Mouse (Mus musculus): ENCODE data around the gene Kif14. TPM values are rescaled to one million over a fixed set of nuclear protein-coding genes. Genes with fewer than 3 reads are reported as not detected.
"Not testable (repeated sequence)": the region's sequence is repeated elsewhere in the genome, so short reads cannot be mapped to it uniquely, and the experiment has no call there.

The Kif14 gene
- polyA plus RNA-seq, 1 experiment: 0.13 TPM

DNA sequence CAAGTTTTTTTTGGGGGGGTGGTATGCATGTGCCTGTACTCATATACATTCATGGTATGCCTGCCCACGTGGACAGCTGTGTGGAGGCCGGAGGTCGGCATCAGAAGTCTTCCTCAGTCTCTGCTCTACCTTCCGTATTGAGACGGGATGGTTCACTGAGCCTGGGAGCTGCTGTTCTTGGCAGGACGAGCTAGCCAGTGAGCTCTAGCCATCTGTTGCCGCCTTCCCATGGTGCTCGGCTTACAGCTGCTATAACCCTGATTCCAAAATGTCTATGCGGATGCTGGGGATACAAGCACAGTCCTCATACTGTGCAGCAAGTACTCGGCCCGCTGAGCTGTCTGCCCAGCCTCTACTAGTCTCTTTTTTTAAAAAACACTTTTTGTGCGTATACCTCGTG is 33.2 kb downstream of the Kif14 start:
- Histone ChIP-seq H3K27me3 (ENCODE audit: control insufficient read depth, insufficient read depth, low read length) (no peaks in the 10 kb centered on the region), H3K27ac (ENCODE audit: insufficient read depth, low read length) (no peak overlapping the region), H3K4me1 (ENCODE audit: control insufficient read depth, insufficient read depth, low read length) (no peaks in the 10 kb centered on the region), H3K4me3 (replicated peaks; ENCODE audit: insufficient read depth, low read depth, low read length) (no peak overlapping the region)
- WGBS: 17% methylated on average over 13 of the region's 13 CpGs
- no peak for DNase-seq
- TF ChIP-seq POLR2A (IDR thresholded peaks at IDR 0.05; ENCODE audit: borderline replicate concordance, insufficient read depth, low read length) (no peak), CTCF (IDR thresholded peaks at IDR 0.05; ENCODE audit: borderline replicate concordance, insufficient read depth, low read depth, low read length) (no peak)

DNA sequence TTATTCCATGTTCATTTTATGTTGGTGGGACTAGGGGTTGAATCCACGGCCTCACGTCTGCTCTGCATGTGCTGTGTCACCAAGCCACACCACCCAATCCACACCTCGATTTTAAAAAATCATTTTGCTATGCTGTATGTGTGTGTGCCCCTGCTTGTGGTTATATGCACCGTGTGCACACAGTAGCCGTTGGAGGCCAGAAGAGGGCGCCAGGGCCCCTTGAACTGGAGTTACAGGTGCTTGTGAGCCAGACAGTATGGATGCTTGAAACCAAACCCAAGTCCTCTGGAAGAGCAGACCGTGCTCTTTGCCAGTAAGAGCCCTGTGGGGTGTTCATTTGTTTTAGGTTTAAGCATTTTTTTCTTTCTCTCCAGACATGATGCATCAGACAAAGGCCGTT is 36.8 kb downstream of the Kif14 start:
- Histone ChIP-seq H3K4me1 (ENCODE audit: control insufficient read depth, insufficient read depth, low read length) (no peaks in the 10 kb centered on the region), H3K27ac (ENCODE audit: insufficient read depth, low read length) (no peak overlapping the region), H3K4me3 (replicated peaks; ENCODE audit: insufficient read depth, low read depth, low read length) (no peak overlapping the region), H3K27me3 (ENCODE audit: control insufficient read depth, insufficient read depth, low read length) (no peaks in the 10 kb centered on the region)
- no peak for DNase-seq
- WGBS: 97% methylated on average over 8 of the region's 8 CpGs
- TF ChIP-seq POLR2A (IDR thresholded peaks at IDR 0.05; ENCODE audit: borderline replicate concordance, insufficient read depth, low read length): no peak
- no peak for TF ChIP-seq CTCF (IDR thresholded peaks at IDR 0.05; ENCODE audit: borderline replicate concordance, insufficient read depth, low read depth, low read length)

DNA sequence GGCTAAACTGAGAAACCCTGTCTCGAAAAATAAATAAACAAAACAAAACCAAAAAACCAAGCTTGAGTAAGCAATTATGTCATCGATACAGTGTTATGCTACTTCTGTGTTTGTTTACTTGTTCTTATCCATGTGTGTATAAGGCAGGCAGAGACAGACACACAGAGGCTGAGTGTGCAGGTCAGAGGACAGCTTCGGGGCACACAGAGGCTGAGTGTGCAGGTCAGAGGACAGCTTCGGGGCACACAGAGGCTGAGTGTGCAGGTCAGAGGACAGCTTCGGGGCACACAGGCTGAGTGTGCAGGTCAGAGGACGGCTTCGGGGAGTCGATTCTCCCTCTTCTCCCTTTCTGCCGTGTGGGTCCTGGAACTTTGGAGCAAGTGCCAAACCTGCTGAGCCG is 40.1 kb downstream of the Kif14 start:
- WGBS: 84% methylated on average over 10 of the region's 10 CpGs
- H3K27me3 ChIP-seq (ENCODE audit: control insufficient read depth, insufficient read depth, low read length); DNase-seq; H3K4me1 ChIP-seq (ENCODE audit: control insufficient read depth, insufficient read depth, low read length); H3K4me3 ChIP-seq (replicated peaks; ENCODE audit: insufficient read depth, low read depth, low read length); H3K27ac ChIP-seq (ENCODE audit: insufficient read depth, low read length): not testable (repeated sequence)

GRCm38 (mm10) chr1:136512317-136512716 is 46.2 kb downstream of the Kif14 start:
- Histone ChIP-seq H3K27ac (ENCODE audit: insufficient read depth, low read length) (no peak overlapping the region), H3K27me3 (ENCODE audit: control insufficient read depth, insufficient read depth, low read length) (no peaks in the 10 kb centered on the region), H3K4me1 (ENCODE audit: control insufficient read depth, insufficient read depth, low read length) (no peaks in the 10 kb centered on the region), H3K4me3 (replicated peaks; ENCODE audit: insufficient read depth, low read depth, low read length) (no peak overlapping the region)
- 83% methylated on average over 6 of the region's 6 CpGs for WGBS
- TF ChIP-seq CTCF (IDR thresholded peaks at IDR 0.05; ENCODE audit: borderline replicate concordance, insufficient read depth, low read depth, low read length) (no peak), POLR2A (IDR thresholded peaks at IDR 0.05; ENCODE audit: borderline replicate concordance, insufficient read depth, low read length) (no peak)
- DNase-seq: no peak

DNA sequence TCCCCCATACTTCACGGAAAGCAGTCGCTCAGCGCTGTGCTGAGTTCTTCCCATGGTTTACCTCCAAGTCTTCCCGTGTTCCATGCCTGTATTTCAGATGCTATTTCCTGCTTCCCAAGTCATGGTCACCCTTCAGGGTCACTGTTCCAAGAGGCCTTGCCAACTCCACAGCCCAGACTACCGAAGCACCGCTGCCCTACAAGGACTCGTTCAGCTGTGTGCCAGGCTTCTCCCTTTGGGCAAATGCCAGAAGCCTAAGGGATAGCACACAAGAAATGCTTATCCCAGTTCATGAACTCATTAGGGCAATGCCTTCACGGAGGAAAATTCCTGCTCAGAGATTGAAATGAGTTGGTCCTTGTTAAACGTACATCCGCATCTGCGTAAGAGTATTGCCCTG is 47.0 kb downstream of the Kif14 start:
- Histone ChIP-seq H3K4me3 (replicated peaks; ENCODE audit: insufficient read depth, low read depth, low read length) (no peak overlapping the region), H3K27me3 (ENCODE audit: control insufficient read depth, insufficient read depth, low read length) (no peaks in the 10 kb centered on the region), H3K27ac (ENCODE audit: insufficient read depth, low read length) (no peak overlapping the region), H3K4me1 (ENCODE audit: control insufficient read depth, insufficient read depth, low read length) (no peaks in the 10 kb centered on the region)
- no peak for TF ChIP-seq CTCF (IDR thresholded peaks at IDR 0.05; ENCODE audit: borderline replicate concordance, insufficient read depth, low read depth, low read length)
- TF ChIP-seq POLR2A (IDR thresholded peaks at IDR 0.05; ENCODE audit: borderline replicate concordance, insufficient read depth, low read length): no peak
- WGBS: 39% methylated on average over 11 of the region's 11 CpGs
- DNase-seq: no peak

DNA sequence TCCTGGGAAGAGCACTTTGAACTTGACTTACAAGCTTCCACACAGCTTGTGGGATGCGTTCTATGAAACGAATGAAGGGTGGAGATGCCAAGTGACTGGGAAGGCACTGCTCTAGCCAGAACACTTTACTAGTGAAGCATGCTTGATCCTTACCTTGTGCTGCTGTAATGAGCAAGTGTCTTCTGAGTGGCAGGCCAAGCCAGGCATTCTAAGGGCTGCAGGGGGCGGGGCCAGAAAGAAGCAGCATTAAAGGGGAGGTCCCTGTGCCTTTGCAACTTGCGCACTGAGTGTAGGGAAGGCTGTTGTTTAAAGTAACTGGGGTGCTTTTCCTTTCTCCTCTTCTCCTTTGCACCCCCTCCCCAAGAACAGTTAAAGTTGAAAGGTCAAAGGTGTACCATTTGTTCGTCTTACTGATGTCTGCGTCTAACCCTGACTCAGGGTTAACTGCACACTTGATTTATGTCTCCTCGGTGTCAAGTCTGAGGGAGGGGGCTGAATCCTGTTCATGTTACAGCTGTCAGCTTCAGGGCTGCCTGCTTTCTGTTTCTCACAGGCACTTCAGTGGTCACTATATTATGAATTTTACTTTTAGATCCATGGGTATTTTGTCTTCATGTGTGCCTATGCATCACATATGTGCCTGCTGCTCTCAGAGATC is 52.7 kb downstream of the Kif14 start:
- Histone ChIP-seq H3K27me3 (ENCODE audit: control insufficient read depth, insufficient read depth, low read length) (no peaks in the 10 kb centered on the region), H3K27ac (ENCODE audit: insufficient read depth, low read length) (no peak overlapping the region), H3K4me3 (replicated peaks; ENCODE audit: insufficient read depth, low read depth, low read length) (no peak overlapping the region), H3K4me1 (ENCODE audit: control insufficient read depth, insufficient read depth, low read length) (no peaks in the 10 kb centered on the region)
- 83% methylated on average over 7 of the region's 7 CpGs for WGBS
- no peak for DNase-seq
- TF ChIP-seq CTCF (IDR thresholded peaks at IDR 0.05; ENCODE audit: borderline replicate concordance, insufficient read depth, low read depth, low read length) (no peak), POLR2A (IDR thresholded peaks at IDR 0.05; ENCODE audit: borderline replicate concordance, insufficient read depth, low read length) (no peak)

- DNase-seq: peak; percentile 16 to 27
- TF ChIP-seq POLR2A (IDR thresholded peaks at IDR 0.05; ENCODE audit: borderline replicate concordance, insufficient read depth, low read length) (no peak), CTCF (IDR thresholded peaks at IDR 0.05; ENCODE audit: borderline replicate concordance, insufficient read depth, low read depth, low read length) (peak; percentile 63; the same call in 1 of the 2 replicates)
- Histone ChIP-seq H3K27ac (ENCODE audit: insufficient read depth, low read length) (no peak overlapping the region), H3K4me1 (ENCODE audit: control insufficient read depth, insufficient read depth, low read length) (no peaks in the 10 kb centered on the region), H3K4me3 (replicated peaks; ENCODE audit: insufficient read depth, low read depth, low read length) (no peak overlapping the region), H3K27me3 (ENCODE audit: control insufficient read depth, insufficient read depth, low read length) (no peaks in the 10 kb centered on the region)
- WGBS: 77% methylated on average over 11 of the region's 11 CpGs
Observed at GRCm38 (mm10) chr1:136521363-136521937, 55.3 kb downstream of the Kif14 start.

DNA sequence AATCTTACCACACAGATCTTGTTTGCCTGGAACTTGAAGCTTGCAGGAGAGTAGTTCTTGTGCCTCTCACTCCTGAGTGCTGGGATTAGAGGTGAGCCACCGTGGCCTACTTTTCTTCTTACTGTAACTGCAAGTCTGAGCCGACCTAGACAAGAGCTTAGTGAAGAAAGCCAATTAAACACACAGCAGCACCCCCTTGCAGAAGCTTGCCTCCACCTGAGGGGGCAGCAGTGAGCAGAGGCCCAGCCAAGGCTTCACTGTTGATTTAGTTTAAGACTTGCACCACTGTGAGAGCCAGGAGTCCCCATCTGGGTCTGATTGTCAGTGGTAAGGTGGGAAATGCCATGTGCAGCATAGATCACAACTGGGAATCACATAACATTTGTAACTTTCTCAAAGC is 58.8 kb downstream of the Kif14 start:
- no peaks in the 10 kb centered on the region for H3K27me3 ChIP-seq (ENCODE audit: control insufficient read depth, insufficient read depth, low read length)
- TF ChIP-seq CTCF (IDR thresholded peaks at IDR 0.05; ENCODE audit: borderline replicate concordance, insufficient read depth, low read depth, low read length): peak; percentile 76
- no peak for TF ChIP-seq POLR2A (IDR thresholded peaks at IDR 0.05; ENCODE audit: borderline replicate concordance, insufficient read depth, low read length)
- H3K4me3 ChIP-seq (replicated peaks; ENCODE audit: insufficient read depth, low read depth, low read length): no peak overlapping the region
- H3K27ac ChIP-seq (ENCODE audit: insufficient read depth, low read length): no peak overlapping the region
- peak; percentile 29 to 42 for DNase-seq
- 22% methylated on average over 2 of the region's 2 CpGs for WGBS
- no peaks in the 10 kb centered on the region for H3K4me1 ChIP-seq (ENCODE audit: control insufficient read depth, insufficient read depth, low read length)
